Mouse (Mus musculus): ENCODE data around the gene Iqch.

Iqch gene

DNA sequence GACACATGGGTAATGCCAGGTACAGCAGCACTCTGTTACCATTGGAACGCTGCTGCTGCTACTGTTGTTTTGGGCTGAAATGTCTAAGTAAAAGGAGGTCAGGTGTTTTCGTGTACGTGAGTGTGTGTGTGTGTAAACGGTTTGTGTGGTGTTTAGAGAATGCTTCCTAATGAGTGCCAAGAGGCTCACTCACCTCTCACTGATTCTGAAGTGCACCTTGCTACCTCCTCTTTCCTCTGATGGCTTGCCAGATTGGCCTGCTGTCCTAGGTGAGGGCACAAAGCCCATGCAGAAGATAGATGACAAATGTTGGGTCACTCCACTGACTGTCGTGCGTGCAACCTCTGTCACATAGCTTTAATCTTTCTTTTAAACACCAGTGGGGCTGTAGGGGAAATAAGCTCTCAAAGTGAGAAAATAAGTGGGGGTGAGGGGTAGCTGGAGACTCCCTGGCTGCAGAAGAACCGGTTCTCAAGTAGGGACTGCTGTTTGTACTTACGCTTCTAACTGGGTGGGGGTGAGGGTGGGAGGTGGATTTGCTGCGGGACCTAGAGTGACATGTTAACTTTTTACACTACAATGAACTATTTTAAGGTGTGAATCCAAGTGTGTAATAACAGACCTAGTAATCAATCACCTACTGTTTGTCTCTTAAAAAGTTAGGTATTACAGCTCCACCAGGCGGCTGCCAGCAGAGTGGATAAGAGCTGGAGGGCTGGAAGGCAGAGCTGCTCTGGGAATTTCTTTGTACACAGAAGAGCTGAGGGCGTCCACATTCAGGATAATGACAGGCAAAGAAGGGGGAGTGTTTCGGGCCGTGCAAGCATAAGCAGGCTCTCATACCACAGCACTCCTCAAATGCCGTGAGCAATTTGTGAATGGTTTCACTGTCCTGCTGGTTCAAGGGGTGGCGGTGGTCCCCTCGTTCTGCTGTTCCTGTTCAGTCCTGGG lies 10.5 kb upstream of the Iqch start:
- in situ Hi-C loops (cut with MboI, MseI) = no loop called here

DNA sequence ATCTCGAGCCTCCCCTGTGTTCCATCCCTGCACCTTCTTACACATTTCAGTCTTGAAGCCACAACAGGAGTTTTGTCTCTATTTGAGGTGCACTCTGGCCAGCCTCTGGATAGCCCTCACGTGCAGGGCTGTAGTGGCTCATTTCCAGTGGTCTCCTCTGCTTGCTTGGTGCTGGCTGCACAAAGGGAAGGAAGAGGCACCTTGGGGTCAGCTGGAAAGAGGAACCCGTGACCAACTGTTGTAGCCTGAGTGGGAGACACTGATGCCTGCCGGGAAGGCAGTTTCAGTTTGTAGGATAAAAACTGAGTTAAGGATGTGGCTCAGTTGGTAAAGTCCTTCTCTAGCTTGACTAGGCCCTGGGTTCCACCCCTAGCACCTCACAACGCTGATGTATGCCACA lies 9.7 kb upstream of the Iqch start:
- in situ Hi-C loops (cut with MboI, MseI) = no loop called here

DNA sequence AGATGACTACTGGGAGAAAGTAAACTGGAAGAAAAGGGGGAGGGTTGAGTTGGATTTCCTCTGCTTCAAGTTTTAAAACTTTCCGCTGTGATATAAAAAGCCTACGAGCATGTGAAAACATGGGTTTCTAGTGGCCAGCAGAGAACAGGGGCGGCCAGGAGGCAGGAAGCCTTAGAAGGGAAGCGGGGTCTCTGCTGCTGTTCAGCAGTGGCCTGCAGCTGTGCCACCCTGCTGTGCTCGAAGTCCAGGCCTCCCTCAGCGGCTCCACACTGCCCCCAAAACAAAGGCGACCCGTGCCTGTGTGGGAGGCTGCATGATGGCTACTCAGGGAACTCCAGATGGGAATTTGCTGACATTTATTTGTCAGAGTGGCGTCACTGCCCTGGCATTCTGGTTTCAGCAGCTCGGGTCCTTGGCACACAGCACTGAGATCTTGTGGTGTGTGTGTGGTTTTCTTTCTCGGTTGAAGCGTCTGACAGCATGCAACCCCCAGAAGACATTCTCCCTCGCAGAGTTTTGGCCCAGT lies 8.6 kb upstream of the Iqch start:
- in situ Hi-C loops (cut with MboI, MseI) = no loop called here

DNA sequence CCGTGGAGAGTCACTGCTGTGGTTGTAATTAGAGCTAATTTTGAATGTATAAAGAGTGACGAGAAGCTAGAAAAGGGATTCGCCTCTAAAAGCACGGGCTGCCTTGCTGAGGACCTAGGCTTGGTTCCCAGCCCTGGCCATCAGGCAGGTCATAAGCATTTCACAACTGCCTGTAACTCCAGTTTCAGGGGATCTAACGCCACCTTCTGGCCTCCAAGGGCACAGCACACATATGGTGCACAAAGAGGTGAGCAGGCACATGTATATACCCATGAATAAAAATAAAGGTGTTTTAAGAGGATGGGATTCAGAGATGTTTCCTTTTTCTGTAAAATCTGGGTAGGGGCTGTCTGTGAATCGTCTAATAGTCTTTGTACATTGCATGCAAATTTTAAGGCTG lies 7.9 kb upstream of the Iqch start:
- in situ Hi-C loops (cut with MboI, MseI) = no loop called here

- in situ Hi-C loops (cut with MboI, MseI) = no loop called here
Measured at GRCm38 (mm10) chr9:63609776-63610175, 7.5 kb upstream of the Iqch start.

DNA sequence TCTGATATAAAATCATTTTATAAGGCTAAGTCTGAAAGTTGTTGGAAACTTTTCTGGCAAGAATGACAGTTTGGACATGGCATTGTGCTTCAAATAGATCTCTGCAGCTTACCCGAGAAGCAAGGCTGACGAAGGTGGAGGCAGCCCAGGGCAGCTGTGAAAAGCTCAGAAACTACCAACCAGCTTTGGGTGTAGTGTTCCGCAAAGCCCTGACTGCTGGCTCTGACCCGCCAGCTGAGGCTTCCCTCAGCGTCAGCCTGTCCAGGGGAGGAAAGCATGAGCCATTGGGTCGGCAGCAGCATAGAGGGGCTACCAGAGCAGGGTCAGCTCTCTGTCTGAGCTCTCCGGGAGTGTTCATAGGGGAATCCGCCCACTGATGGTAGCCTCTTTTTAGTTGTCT lies 7.0 kb upstream of the Iqch start:
- in situ Hi-C loops (cut with MboI, MseI) = no loop called here

- in situ Hi-C loops (cut with MboI, MseI) = no loop called here
Measured at GRCm38 (mm10) chr9:63608006-63608405, 5.7 kb upstream of the Iqch start.

DNA sequence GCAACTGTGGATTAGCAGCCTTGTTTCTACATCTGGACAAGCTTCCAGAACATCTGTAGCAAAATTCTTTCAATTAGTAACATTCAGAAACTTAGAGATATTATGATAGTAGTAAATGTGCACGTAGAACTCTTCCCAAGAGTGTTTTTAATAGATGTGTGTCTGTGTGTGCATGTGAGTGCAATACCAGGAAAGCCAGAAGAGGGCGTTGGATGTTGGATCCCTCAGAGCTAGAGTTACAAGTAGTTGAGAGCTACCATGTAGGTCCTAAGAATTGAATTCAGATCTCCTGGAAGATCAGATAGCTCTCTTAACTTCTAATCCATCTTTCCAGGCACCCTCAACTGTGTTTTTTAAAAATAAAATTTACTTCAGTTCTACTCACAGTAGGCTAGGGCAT lies 4.3 kb upstream of the Iqch start:
- in situ Hi-C loops (cut with MboI, MseI) = no loop called here

DNA sequence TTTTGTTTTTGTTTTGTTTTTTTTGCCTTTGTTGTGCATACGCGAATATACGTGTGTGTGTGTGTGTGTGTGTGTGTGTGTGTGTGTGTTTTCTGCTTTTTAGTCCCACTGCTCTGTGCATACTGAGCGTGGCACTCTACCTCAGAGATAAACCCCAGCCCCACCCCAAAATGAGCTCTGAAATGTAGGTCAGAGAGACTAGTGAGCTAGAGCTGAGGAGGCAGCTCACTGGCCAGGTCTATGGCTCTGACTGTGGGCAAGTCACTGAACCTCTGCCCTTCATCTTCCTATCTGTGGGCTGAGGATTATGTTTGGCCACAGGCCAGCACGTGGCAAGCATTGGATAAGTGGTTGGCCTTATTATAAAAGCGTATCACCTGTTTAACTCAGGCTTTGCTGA lies 1.6 kb upstream of the Iqch start:
- in situ Hi-C loops (cut with MboI, MseI) = no loop called here

DNA sequence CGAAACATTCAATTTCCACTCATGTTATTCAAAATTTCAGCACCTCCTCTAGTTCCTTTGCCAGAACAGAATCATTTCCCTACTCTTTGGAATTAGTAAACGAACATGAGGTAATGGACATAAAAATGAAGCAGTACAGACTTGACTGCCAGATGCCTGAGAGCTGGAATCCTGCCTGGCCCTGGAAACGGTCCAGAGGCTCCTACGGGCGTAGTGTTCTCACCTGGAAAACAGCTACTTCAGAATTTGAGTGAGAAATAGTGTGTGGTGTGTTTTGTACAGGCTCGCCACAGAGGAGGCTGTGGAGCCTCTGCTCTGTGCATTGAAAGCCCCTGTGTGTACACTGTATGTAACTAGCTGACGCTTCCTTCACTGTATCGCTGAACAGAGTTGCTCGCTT lies 5.6 kb downstream of the Iqch start:
- in situ Hi-C loops (cut with MboI, MseI) = no loop called here

DNA sequence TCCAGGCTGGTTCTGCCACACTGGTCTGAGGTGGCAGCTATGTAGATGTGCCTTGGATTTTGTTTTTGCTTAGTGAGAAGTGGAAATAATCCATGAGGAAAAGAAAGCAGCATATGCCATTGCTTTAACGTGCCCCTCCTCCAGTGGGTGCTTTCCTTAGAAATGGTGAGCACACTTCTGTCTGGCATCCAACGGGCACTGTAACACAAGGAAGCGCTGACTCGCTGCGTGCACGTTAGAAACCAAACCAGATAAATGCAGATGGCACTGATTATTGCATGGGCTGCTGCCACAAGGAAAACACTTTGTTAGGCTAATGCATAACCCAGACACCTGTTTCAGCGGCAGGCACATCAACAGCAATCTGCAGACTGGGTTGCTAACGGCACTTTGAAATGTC lies 6.6 kb downstream of the Iqch start:
- in situ Hi-C loops (cut with MboI, MseI) = no loop called here

DNA sequence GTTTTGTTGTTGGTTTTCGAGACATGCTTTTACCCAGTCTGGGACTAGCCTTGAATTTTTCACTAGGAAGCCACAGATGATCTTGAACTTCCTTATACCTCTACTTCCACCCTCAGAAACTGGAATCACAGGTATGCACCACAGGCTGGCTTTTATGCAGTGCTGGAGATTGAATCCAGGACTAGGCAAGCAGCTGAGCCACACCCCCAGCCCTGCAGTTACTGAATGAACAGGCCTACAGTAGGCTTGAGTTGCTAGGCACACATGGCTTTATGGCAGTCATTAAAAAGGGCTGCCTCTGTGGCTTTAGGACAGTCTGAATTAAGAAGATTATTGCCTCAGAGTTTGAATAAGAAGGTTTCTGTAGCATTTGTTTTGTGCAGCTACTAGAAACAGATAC lies 7.3 kb downstream of the Iqch start:
- in situ Hi-C loops (cut with MboI, MseI) = no loop called here

DNA sequence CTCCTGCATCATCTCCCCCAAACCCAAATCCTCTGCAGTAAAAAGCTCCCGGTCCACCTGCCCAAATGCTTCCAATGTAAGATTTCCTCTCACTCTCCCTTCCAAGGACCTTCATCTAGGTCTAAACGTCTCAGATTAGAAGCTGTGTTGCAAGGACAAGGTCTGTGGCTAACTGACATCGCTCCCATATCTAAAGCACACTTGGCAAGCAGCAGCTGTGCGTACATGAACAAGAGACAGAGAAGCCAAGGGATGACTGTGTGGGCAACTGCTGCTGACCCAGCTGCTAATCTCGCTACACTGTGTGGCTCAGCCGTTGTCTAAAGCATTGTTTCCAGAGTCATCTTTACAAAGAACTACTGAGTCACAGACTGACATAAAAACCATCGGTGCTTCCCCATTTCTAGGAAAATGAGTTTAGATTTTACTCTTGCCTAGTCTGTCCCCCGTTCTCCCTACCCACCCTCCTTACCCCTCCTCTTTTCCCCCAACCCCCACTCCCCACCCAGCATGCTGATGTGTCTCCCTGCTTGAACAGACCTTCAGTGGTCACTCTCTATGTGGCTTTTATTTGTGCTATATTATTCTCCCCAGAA lies 10.5 kb downstream of the Iqch start:
- in situ Hi-C loops (cut with MboI, MseI) = no loop called here

DNA sequence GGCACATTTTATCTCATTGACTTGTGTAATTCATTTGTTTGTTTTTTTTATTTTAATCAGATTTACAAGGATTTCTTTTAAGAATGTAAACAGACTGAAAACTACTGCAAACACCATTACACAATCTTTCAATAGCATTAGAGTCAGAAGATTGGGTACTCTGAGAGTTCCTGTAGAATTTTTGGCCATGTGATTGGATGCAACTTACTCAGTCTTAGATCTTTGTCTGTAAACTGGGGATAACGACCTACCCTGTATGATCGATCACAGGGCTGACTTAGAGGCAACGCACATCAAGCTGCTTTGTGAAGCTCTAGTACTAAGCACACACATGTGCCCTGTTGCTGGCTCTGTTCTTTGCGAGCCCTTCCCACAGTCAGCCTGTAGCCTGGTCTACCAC lies 11.7 kb downstream of the Iqch start:
- in situ Hi-C loops (cut with MboI, MseI) = no loop called here

DNA sequence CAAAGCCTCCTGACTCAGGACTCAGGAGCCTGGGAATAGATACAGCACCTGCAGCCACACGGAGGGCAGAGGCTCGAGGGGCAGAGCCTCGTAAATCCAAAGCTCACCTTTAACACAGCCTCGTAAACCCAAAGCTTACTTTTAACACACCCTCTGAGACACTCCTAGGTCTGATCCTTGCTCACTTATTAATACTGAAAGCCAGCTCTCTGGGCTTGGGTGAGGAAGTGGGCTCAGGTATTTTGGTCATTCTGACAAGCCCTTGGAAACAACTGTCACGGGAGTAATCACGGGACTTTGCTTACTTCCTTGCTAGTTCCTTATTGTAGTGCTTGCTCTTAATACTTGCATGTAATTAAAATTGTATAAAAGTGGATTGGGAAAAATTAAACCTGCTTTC lies 13.1 kb downstream of the Iqch start:
- in situ Hi-C loops (cut with MboI, MseI) = loop anchor here (10.0 kb wide), 1 partner anchor 1796 kb away; no protein-coding TSS in a partner anchor

GRCm38 (mm10) chr9:63585251-63585650 lies 17.0 kb downstream of the Iqch start:
- in situ Hi-C loops (cut with MboI, MseI) = loop anchor here (10.0 kb wide), 1 partner anchor 1800 kb away; no protein-coding TSS in a partner anchor

DNA sequence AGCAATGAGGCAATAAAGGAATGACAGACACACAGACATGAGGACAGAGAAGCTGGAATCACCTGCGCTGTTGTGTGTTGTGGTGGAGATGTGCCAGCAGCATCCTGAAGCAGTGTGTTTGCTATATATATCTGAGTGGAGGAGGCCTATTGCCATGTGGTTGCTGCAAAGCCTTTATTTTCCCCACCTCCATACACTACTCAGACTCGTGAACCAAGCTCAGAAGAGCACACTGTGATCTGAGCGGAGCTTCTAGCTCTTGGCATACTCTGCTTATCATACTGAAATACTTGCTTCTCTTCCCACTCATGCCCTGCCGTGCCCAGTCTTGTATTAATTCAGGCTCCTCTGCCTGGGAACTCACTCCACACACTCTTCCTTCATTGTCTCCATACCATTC lies 20.5 kb downstream of the Iqch start:
- in situ Hi-C loops (cut with MboI, MseI) = loop anchor here (10.0 kb wide), 1 partner anchor 1803 kb away; no protein-coding TSS in a partner anchor

DNA sequence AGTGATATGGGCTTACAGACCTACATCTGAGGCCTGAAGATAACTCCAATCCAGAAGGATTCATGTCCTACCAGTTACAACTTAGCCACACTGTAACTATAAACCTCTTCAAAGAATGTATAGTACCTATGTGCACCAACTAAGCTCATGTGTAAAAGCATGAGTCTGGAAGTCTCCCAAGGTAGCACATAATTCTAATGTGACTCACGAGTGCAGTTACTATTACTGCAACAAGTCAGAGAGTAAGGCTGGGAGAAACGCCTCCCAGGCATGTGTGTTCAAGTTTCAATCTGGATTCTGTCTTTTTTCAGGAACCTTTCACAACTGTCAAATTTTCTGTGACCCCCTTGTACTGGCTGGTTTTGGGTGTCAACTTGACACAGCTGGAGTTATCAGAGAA lies 22.2 kb downstream of the Iqch start:
- in situ Hi-C loops (cut with MboI, MseI) = loop anchor here (10.0 kb wide), 1 partner anchor 1805 kb away; no protein-coding TSS in a partner anchor

- in situ Hi-C loops (cut with MboI, MseI) = loop anchor here (10.0 kb wide), 1 partner anchor 1805 kb away; no protein-coding TSS in a partner anchor
Measured at GRCm38 (mm10) chr9:63579644-63580043, 22.6 kb downstream of the Iqch start.

- in situ Hi-C loops (cut with MboI, MseI) = no loop called here
Measured at GRCm38 (mm10) chr9:63577469-63577868, 24.8 kb downstream of the Iqch start.

DNA sequence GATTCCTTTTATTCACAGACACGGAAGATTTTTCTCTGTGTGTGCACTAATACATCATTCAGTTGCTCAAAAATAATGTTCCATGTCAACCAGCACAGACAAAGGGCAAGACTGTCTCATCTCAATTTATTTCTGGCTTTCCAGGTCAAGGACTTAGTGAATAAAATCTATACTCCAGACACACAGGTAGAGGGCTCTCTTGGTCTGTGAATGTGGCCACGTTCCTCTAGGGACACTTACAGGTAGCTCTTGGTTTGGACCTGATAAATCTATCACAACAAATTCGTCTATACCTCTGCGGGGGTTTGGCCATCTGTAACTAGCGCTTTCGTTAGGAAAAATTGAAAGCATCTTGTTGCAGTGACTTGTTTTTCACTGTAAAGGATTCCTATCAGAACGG lies 29.4 kb downstream of the Iqch start:
- in situ Hi-C loops (cut with MboI, MseI) = no loop called here

DNA sequence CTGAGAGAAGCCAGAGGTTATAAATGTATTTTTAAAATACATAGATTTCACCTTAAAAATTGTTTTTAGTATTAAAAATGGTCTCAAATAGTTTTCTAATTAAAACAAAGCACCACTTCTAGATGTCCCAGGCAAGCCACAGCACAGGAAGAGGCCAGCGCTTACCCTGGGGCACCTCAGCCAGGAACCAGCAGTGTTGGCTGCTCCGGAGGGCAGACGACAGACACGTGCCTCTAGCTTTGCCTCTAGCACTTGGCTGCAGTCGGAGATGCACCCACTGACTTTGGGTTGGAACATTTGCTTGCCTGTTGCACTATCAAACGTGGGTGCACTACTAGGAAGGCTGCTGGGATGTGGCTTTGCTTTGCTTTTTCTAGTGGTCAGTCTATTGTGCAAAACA lies 30.4 kb downstream of the Iqch start:
- in situ Hi-C loops (cut with MboI, MseI) = no loop called here

DNA sequence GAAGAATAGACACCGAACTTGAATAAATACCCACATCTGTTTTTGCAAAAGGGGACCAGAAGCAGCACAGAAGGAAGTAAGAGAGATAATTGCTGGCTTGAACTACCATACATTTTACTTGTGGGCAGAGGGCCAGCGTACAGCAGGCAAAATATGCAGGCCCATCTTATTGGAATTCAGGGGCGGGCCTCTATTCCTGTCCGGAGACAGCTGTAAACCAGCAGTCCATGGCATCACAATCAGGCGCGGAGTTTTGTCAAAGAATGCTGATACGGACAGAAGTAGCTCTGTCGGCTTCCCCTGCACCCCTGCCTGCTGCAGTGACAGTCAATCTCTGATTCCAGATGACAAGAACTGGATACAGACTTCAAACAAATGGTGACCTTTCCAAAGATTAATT lies 33.5 kb downstream of the Iqch start:
- in situ Hi-C loops (cut with MboI, MseI) = no loop called here
